Mouse (Mus musculus): ENCODE results near the gene Tspan5. TPM values are rescaled to one million over a fixed set of nuclear protein-coding genes. Genes with fewer than 3 reads are reported as not detected.

Tspan5 gene
- polyA plus RNA-seq, 1 experiment from 2014 or later: 38.7 TPM

- DNase-seq (ENCODE audit: low spot score): no peak
- Histone ChIP-seq H3K27ac (replicated peaks; ENCODE audit: low read depth, low read length) (no peak overlapping the region), H3K9me3 (ENCODE audit: control insufficient read depth, low read length) (no peaks in the 10 kb centered on the region), H3K9ac (ENCODE audit: low read depth, low read length) (no peak overlapping the region), H3K4me2 (ENCODE audit: low read depth, low read length) (no peak overlapping the region), H3K27me3 (replicated peaks; ENCODE audit: control insufficient read depth, insufficient read depth, low read length) (no peaks in the 10 kb centered on the region), H3K4me3 (ENCODE audit: low read depth, low read length) (no peak overlapping the region), H3K4me1 (ENCODE audit: control insufficient read depth, insufficient read depth, low read length) (peaks cover 11% of the 10 kb centered on the region; the same call in 1 of the 2 replicates), H3K36me3 (ENCODE audit: control insufficient read depth, insufficient read depth, low read length) (no peaks in the 10 kb centered on the region)
- no peak for ATAC-seq (ENCODE audit: low read depth)
- WGBS: 56% methylated on average over 6 of the region's 6 CpGs
Measured at GRCm38 (mm10) chr3:138713141-138713540, 28.9 kb upstream of the Tspan5 start.

- WGBS: 37% methylated on average over 2 of the region's 2 CpGs
- H3K9ac ChIP-seq (ENCODE audit: low read depth, low read length): no peak overlapping the region
- no peaks in the 10 kb centered on the region for H3K9me3 ChIP-seq (ENCODE audit: control insufficient read depth, low read length)
- no peak overlapping the region for H3K27ac ChIP-seq (replicated peaks; ENCODE audit: low read depth, low read length)
- DNase-seq (ENCODE audit: low spot score) (no peak), ATAC-seq (ENCODE audit: low read depth) (no peak)
- no peak overlapping the region for H3K4me2 ChIP-seq (ENCODE audit: low read depth, low read length)
- H3K4me3 ChIP-seq (ENCODE audit: low read depth, low read length): no peak overlapping the region
- H3K27me3 ChIP-seq (replicated peaks; ENCODE audit: control insufficient read depth, insufficient read depth, low read length): no peaks in the 10 kb centered on the region
- H3K4me1 ChIP-seq (ENCODE audit: control insufficient read depth, insufficient read depth, low read length): peaks cover 11% of the 10 kb centered on the region; the same call in 1 of the 2 replicates
- H3K36me3 ChIP-seq (ENCODE audit: control insufficient read depth, insufficient read depth, low read length): no peaks in the 10 kb centered on the region
Measured at GRCm38 (mm10) chr3:138714788-138715187, 27.2 kb upstream of the Tspan5 start.

- Histone ChIP-seq H3K9me3 (ENCODE audit: control insufficient read depth, low read length) (no peaks in the 10 kb centered on the region), H3K27ac (replicated peaks; ENCODE audit: low read depth, low read length) (no peak overlapping the region), H3K9ac (ENCODE audit: low read depth, low read length) (no peak overlapping the region), H3K27me3 (replicated peaks; ENCODE audit: control insufficient read depth, insufficient read depth, low read length) (no peaks in the 10 kb centered on the region), H3K4me1 (ENCODE audit: control insufficient read depth, insufficient read depth, low read length) (peaks cover 11% of the 10 kb centered on the region; the same call in 1 of the 2 replicates), H3K4me2 (ENCODE audit: low read depth, low read length) (no peak overlapping the region), H3K36me3 (ENCODE audit: control insufficient read depth, insufficient read depth, low read length) (no peaks in the 10 kb centered on the region), H3K4me3 (ENCODE audit: low read depth, low read length) (no peak overlapping the region)
- ATAC-seq (ENCODE audit: low read depth): peak; percentile 57; the same call in 1 of the 2 replicates
- no peak for DNase-seq (ENCODE audit: low spot score)
- WGBS: 70% methylated on average over 4 of the region's 4 CpGs
Measured at GRCm38 (mm10) chr3:138715212-138715611, 26.8 kb upstream of the Tspan5 start.

GRCm38 (mm10) chr3:138717040-138717439 is 25.0 kb upstream of the Tspan5 start:
- H3K9ac ChIP-seq (ENCODE audit: low read depth, low read length): no peak overlapping the region
- no peaks in the 10 kb centered on the region for H3K27me3 ChIP-seq (replicated peaks; ENCODE audit: control insufficient read depth, insufficient read depth, low read length)
- no peak overlapping the region for H3K27ac ChIP-seq (replicated peaks; ENCODE audit: low read depth, low read length)
- no peak overlapping the region for H3K4me2 ChIP-seq (ENCODE audit: low read depth, low read length)
- no peak overlapping the region for H3K4me3 ChIP-seq (ENCODE audit: low read depth, low read length)
- no peaks in the 10 kb centered on the region for H3K9me3 ChIP-seq (ENCODE audit: control insufficient read depth, low read length)
- WGBS: 93% methylated on average over 5 of the region's 5 CpGs
- H3K36me3 ChIP-seq (ENCODE audit: control insufficient read depth, insufficient read depth, low read length): no peaks in the 10 kb centered on the region
- peaks cover 11% of the 10 kb centered on the region; the same call in 1 of the 2 replicates for H3K4me1 ChIP-seq (ENCODE audit: control insufficient read depth, insufficient read depth, low read length)
- ATAC-seq (ENCODE audit: low read depth) (no peak), DNase-seq (ENCODE audit: low spot score) (no peak)

DNA sequence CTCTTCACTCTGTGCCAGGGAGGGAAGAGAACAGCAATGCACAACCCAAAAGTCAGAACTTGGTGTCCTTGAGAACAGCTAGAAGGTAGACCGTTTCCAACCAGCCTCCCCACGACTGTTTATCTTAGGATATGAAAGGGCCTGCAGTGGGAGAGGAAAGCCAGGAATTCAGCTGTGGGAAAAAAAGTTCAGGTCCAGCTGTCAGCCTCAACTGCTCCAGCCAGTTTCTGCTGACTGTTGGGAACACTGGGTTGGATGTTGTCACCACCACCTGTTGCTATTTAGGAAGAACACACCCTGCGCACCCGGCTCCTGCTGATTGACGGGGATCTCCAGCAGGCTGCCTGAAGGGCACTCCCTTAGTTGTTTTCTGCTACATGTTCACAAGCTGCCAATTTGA is 19.8 kb upstream of the Tspan5 start:
- H3K4me1 ChIP-seq (ENCODE audit: control insufficient read depth, insufficient read depth, low read length): no peaks in the 10 kb centered on the region
- H3K9ac ChIP-seq (ENCODE audit: low read depth, low read length): no peak overlapping the region
- H3K36me3 ChIP-seq (ENCODE audit: control insufficient read depth, insufficient read depth, low read length): no peaks in the 10 kb centered on the region
- 65% methylated on average over 5 of the region's 5 CpGs for WGBS
- H3K27me3 ChIP-seq (replicated peaks; ENCODE audit: control insufficient read depth, insufficient read depth, low read length): no peaks in the 10 kb centered on the region
- 0 out of 2 replicates have a peak, but pooled peaks cover 5% of the 10 kb centered on the region for H3K9me3 ChIP-seq (ENCODE audit: control insufficient read depth, low read length)
- peak; percentile 78 for DNase-seq (ENCODE audit: low spot score)
- H3K4me2 ChIP-seq (ENCODE audit: low read depth, low read length): no peak overlapping the region
- ATAC-seq (ENCODE audit: low read depth): peak; percentile 81; the same call in 1 of the 2 replicates
- no peak overlapping the region for H3K27ac ChIP-seq (replicated peaks; ENCODE audit: low read depth, low read length)
- H3K4me3 ChIP-seq (ENCODE audit: low read depth, low read length): no peak overlapping the region

DNA sequence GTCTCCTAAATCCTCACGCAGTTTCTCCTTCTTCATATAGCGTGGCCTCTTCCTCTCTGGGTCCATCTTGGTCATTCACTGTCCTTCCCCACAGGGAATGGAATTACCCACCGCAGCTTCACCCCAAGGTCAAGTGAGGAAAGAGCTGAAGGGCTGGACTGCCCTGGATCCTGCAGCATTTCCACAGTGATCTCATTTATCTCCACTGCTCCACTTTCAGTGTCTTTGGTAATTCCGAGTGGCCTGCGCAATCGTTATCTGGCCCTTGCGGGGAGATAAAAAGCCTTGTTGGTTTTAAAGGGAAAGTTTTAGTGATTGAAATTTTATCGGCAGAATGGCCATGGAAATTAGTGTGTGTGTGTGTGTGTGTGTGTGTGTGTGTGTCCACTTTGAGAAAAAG is 14.4 kb upstream of the Tspan5 start:
- no peaks in the 10 kb centered on the region for H3K36me3 ChIP-seq (ENCODE audit: control insufficient read depth, insufficient read depth, low read length)
- no peak overlapping the region for H3K27ac ChIP-seq (replicated peaks; ENCODE audit: low read depth, low read length)
- H3K4me1 ChIP-seq (ENCODE audit: control insufficient read depth, insufficient read depth, low read length): no peaks in the 10 kb centered on the region
- H3K9me3 ChIP-seq (ENCODE audit: control insufficient read depth, low read length): 0 out of 2 replicates have a peak, but pooled peaks cover 2% of the 10 kb centered on the region
- no peak overlapping the region for H3K9ac ChIP-seq (ENCODE audit: low read depth, low read length)
- H3K4me3 ChIP-seq (ENCODE audit: low read depth, low read length): no peak overlapping the region
- no peaks in the 10 kb centered on the region for H3K27me3 ChIP-seq (replicated peaks; ENCODE audit: control insufficient read depth, insufficient read depth, low read length)
- DNase-seq (ENCODE audit: low spot score) (no peak), ATAC-seq (ENCODE audit: low read depth) (no peak)
- 86% methylated on average over 8 of the region's 8 CpGs for WGBS
- no peak overlapping the region for H3K4me2 ChIP-seq (ENCODE audit: low read depth, low read length)

GRCm38 (mm10) chr3:138728840-138729239 is 13.2 kb upstream of the Tspan5 start:
- WGBS: 71% methylated on average over 3 of the region's 3 CpGs
- no peak overlapping the region for H3K27ac ChIP-seq (replicated peaks; ENCODE audit: low read depth, low read length)
- ATAC-seq (ENCODE audit: low read depth): no peak

DNA sequence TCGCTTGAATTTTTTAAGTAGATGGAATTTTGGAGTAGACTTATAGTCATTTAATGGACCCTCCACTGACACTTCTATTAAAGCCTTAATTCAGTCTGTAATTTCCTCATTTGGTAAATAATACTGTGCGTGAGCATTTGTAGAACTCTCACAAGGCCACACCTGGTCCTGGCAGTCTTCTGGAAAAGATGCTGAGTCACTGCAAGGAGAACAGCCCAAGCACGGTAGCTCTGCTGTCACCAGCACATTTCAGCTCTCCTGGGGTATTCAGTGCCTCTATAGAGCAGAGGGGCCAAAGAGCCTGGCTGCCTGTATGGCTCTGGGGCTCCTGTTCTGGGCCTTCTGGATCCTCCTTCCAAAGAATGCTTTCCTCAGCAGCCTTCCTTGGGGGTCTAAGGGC is 11.2 kb upstream of the Tspan5 start:
- 70% methylated on average over 3 of the region's 3 CpGs for WGBS
- Histone ChIP-seq H3K9ac (ENCODE audit: low read depth, low read length) (no peak overlapping the region), H3K27me3 (replicated peaks; ENCODE audit: control insufficient read depth, insufficient read depth, low read length) (no peaks in the 10 kb centered on the region), H3K27ac (replicated peaks; ENCODE audit: low read depth, low read length) (no peak overlapping the region), H3K4me3 (ENCODE audit: low read depth, low read length) (no peak overlapping the region), H3K4me2 (ENCODE audit: low read depth, low read length) (no peak overlapping the region), H3K9me3 (ENCODE audit: control insufficient read depth, low read length) (no peaks in the 10 kb centered on the region), H3K36me3 (ENCODE audit: control insufficient read depth, insufficient read depth, low read length) (no peaks in the 10 kb centered on the region), H3K4me1 (ENCODE audit: control insufficient read depth, insufficient read depth, low read length) (no peaks in the 10 kb centered on the region)
- DNase-seq (ENCODE audit: low spot score) (no peak), ATAC-seq (ENCODE audit: low read depth) (no peak)

More at GRCm38 (mm10) chr3:138728840-138729239, 13.2 kb upstream of the Tspan5 start:
- H3K4me2 ChIP-seq (ENCODE audit: low read depth, low read length): no peak overlapping the region
- no peak overlapping the region for H3K4me3 ChIP-seq (ENCODE audit: low read depth, low read length)
- no peaks in the 10 kb centered on the region for H3K4me1 ChIP-seq (ENCODE audit: control insufficient read depth, insufficient read depth, low read length)
- no peaks in the 10 kb centered on the region for H3K36me3 ChIP-seq (ENCODE audit: control insufficient read depth, insufficient read depth, low read length)
- no peaks in the 10 kb centered on the region for H3K9me3 ChIP-seq (ENCODE audit: control insufficient read depth, low read length)
- no peaks in the 10 kb centered on the region for H3K27me3 ChIP-seq (replicated peaks; ENCODE audit: control insufficient read depth, insufficient read depth, low read length)
- H3K9ac ChIP-seq (ENCODE audit: low read depth, low read length): no peak overlapping the region
- DNase-seq (ENCODE audit: low spot score): no peak

DNA sequence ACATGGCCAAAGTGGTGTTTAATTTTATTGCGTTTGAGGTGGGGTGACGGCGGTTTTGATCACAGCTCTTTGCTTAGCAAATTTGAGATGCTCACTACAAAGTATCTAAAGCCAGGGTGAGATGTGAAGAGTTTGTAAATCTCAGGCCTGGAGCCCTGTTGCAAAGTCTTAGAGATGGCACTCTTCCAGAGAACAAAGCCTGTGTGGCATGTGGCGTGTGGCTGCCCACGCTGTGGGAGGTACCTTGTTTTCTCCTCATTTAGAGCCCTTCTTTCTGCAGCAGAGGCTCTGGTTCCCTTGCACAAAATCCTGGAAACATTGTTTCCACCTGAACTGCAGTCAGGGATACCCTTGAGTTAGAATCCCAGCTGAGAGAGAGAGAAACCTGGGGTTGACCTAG is 6.2 kb upstream of the Tspan5 start:
- Histone ChIP-seq H3K36me3 (ENCODE audit: control insufficient read depth, insufficient read depth, low read length) (no peaks in the 10 kb centered on the region), H3K27me3 (replicated peaks; ENCODE audit: control insufficient read depth, insufficient read depth, low read length) (peaks cover 2% of the 10 kb centered on the region; the same call in 1 of the 2 replicates), H3K4me2 (ENCODE audit: low read depth, low read length) (no peak overlapping the region), H3K27ac (replicated peaks; ENCODE audit: low read depth, low read length) (no peak overlapping the region), H3K4me1 (ENCODE audit: control insufficient read depth, insufficient read depth, low read length) (no peaks in the 10 kb centered on the region), H3K9ac (ENCODE audit: low read depth, low read length) (no peak overlapping the region), H3K4me3 (ENCODE audit: low read depth, low read length) (no peak overlapping the region), H3K9me3 (ENCODE audit: control insufficient read depth, low read length) (no peaks in the 10 kb centered on the region)
- ATAC-seq (ENCODE audit: low read depth) (no peak), DNase-seq (ENCODE audit: low spot score) (no peak)
- 87% methylated on average over 5 of the region's 5 CpGs for WGBS
